Mouse (Mus musculus) ES-E14 (cell line): Measurements from ENCODE around the gene Lrmda. TPM values are rescaled to one million over a fixed set of nuclear protein-coding genes. Genes with fewer than 3 reads are reported as not detected.

Experiments used
- DNase-seq: peaks from one replicate; pipeline ENCODE4 v3.0.0-alpha.2; 2013; ENCODE audit warnings: low read depth, low spot score
- H3K27ac ChIP-seq: 2 replicates; pipeline ENCODE4 v1.5.1; 2012; ENCODE audit warnings: low read depth, mild to moderate bottlenecking, low read length, moderate library complexity, mixed read lengths; ENCODE audit not compliant: poor library complexity, insufficient read depth, severe bottlenecking
- H3K36me3 ChIP-seq: 2 replicates; pipeline ENCODE4 v1.6.1; 2012; ENCODE audit warnings: mild to moderate bottlenecking, low read length, moderate library complexity, mixed read lengths; ENCODE audit not compliant: control insufficient read depth, poor library complexity, insufficient read depth, severe bottlenecking
- H3K4me1 ChIP-seq, 2 experiments: fragments of 150-350 bp in 1 of 2; sonication (generic) in 1 of 2; 2 replicates each; pipeline ENCODE4 v1.6.1; 2012; ENCODE audit warnings: low read length in 2 of 2, mild to moderate bottlenecking in 1 of 2, mixed read lengths in 1 of 2; ENCODE audit not compliant: control insufficient read depth in 2 of 2, insufficient read depth in 2 of 2, poor library complexity in 1 of 2
- H3K4me3 ChIP-seq, 2 experiments: fragments of 150-350 bp in 1 of 2; sonication (generic) in 1 of 2; 2 replicates each; pipeline ENCODE4 v1.5.1; 2012; ENCODE audit warnings: low read length in 2 of 2, low read depth in 1 of 2, mild to moderate bottlenecking in 1 of 2, mixed read lengths in 1 of 2; ENCODE audit not compliant: insufficient read depth in 1 of 2, poor library complexity in 1 of 2, severe bottlenecking in 1 of 2
- H3K9ac ChIP-seq: 2 replicates; pipeline ENCODE4 v1.6.1; 2012; ENCODE audit warnings: low read depth, mild to moderate bottlenecking, low read length, mixed read lengths; ENCODE audit not compliant: poor library complexity, insufficient read depth, severe bottlenecking
- H3K9me3 ChIP-seq: fragments of 150-350 bp; sonication (generic); 2 replicates; pipeline ENCODE4 v1.6.1; 2012; ENCODE audit warnings: low read depth, mild to moderate bottlenecking, low read length; ENCODE audit not compliant: control insufficient read depth, insufficient read depth
- CHD2 ChIP-seq: IDR thresholded peaks from 2 replicates; pipeline ENCODE4 v1.6.1; 2014; ENCODE audit warnings: mild to moderate bottlenecking, low read depth, low read length, inconsistent platforms
- HCFC1 ChIP-seq: IDR thresholded peaks from 2 replicates; pipeline ENCODE4 v1.6.1; 2012; ENCODE audit warnings: low read length, inconsistent platforms, borderline replicate concordance; ENCODE audit not compliant: insufficient read depth
- MAFK ChIP-seq: IDR thresholded peaks from 2 replicates; pipeline ENCODE4 v1.6.1; 2014; ENCODE audit warnings: mild to moderate bottlenecking, low read depth, low read length, inconsistent platforms; ENCODE audit not compliant: insufficient read depth
- ZC3H11A ChIP-seq: IDR thresholded peaks from 2 replicates; pipeline ENCODE4 v1.6.1; 2012; ENCODE audit warnings: low read depth, mild to moderate bottlenecking, inconsistent platforms, low read length, borderline replicate concordance
- ZNF384 ChIP-seq: IDR thresholded peaks from 2 replicates; pipeline ENCODE4 v1.6.1; 2012; ENCODE audit warnings: low read depth, low read length, inconsistent platforms
- in situ Hi-C, 2 experiments: fragments of 600-800 bp; cut with MboI; formaldehyde crosslinking; loops; one replicate each; pipeline ENCODE4 v1.15.1; 2025; ENCODE audit warnings: low sequenced_read_pairs in 2 of 2, inconsistent platforms in 1 of 2; ENCODE audit not compliant: unreplicated experiment in 2 of 2
- total RNA-seq: library from RNA; depleted of rRNA; stranded (reverse); fragments of 300-350 nt; gene quantifications from 2 replicates; pipeline ENCODE4 v1.2.3, GENCODE M21; 2012

Gene Lrmda
- total RNA-seq, 1 experiment = 0.22 TPM

DNA sequence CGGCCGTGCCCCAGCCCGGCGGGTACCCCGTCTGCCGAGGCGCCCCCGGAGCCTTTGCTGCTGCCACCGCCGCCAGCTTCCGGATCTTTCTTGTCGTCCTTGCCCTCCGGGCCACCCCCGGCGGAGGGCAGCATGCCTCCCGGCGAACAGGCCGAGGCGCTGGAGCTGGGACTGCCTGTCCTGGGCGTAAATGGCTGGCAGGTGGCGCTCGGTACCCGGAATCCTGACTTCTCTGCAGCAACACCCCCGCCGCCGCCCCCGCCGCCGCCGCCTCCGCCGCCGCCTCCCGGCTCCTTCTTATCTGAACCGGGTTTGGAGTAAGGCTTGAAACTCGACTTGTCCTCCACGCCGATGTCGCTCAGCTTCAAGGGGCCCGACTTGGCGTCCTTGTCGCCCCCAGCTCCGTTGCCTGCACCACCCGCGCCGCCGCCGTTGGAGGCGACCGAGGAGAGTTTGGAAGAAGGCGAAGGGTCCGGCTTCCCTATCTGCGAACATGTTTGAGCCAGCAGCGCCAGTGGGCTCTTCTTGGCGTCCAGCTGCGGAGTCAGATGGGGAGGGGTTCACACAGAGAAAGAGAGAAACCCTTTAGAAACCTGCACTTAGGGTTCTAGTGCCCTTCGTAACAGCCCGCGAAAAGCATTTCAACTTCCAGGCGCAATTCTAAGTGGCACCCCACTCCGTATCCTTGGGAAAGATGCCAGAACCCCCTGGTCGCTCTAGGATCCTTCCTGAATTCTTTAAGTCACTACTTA, 33.4 kb upstream of the Lrmda start:
- no peak for DNase-seq
- peaks cover 0 to 17% of the 10 kb centered on the region in 2 experiments; a peak in 2 of 4 replicates for H3K4me1 ChIP-seq
- 0 out of 2 replicates have a peak overlapping the region, but pooled peaks have one; percentile 4 for H3K9ac ChIP-seq
- H3K4me3 ChIP-seq = peak overlapping the region; percentile 42 to 60; a peak in 3 of 4 replicates
- no peaks in the 10 kb centered on the region for H3K36me3 ChIP-seq
- H3K9me3 ChIP-seq = no peaks in the 10 kb centered on the region
- TF ChIP-seq ZC3H11A = no peak
- TF ChIP-seq ZNF384 = no peak
- no peak for TF ChIP-seq MAFK
- no peak for TF ChIP-seq CHD2
- TF ChIP-seq HCFC1 = no peak
- in situ Hi-C loops = loop anchor here (25.0 kb wide), 2 partner anchors 826 to 1426 kb away; no protein-coding TSS in a partner anchor
- H3K27ac ChIP-seq = no peak overlapping the region

DNA sequence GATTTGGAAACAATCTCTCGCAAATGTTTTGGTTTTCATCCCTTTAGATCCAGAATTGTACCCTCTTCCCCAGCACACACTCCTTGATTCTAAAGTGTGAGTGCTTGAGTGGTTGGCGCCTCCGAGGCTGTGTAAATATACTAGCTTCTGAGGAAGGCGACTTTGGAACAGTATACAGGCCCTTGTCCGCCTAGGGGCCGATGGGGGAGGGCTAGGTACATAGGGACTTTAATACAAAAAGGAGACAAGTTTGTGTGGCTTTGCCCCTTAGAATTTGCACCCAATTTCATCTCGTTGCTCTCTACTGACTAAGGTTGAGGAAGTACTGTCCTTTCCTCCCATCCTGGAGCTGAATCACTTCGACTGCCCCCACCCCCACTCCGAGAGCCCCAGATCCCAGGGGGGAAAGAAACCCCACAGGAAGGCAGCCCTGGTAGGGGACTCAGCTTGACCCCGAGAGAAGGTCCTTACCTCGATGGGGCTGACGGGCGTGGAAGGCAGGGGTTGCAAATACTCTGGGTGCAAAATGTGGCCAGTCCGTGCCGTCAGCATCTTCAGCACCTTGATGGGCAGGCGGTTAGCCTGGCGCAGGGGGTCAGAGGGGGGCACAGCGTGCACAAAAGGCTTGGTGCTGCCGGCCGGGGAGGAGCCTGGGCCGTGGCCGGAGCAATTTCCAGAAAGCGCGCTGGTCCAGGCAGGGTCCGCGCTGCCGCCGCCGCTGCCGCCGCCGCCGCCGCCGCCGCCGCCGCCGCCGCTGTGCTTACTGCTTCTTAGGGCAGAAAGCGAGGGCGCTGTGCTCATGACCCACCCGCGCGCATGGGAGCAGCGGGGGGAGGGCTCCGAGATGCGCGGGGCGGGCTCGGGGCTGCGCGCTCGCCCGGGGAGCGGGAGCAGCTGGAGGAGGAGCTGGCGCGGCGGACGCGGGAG, 32.5 kb upstream of the Lrmda start:
- Histone ChIP-seq H3K9ac (peak overlapping the region; percentile 66), H3K9me3 (no peaks in the 10 kb centered on the region), H3K4me3 (peak overlapping the region; percentile 60 to 71), H3K4me1 (peaks cover 0 to 17% of the 10 kb centered on the region in 2 experiments; a peak in 2 of 4 replicates), H3K27ac (no peak overlapping the region), H3K36me3 (no peaks in the 10 kb centered on the region)
- DNase-seq = no peak
- TF ChIP-seq MAFK (no peak), HCFC1 (no peak), ZNF384 (no peak), CHD2 (no peak), ZC3H11A (no peak)
- in situ Hi-C loops = loop anchor here (25.0 kb wide), 2 partner anchors 825 to 1425 kb away; no protein-coding TSS in a partner anchor

DNA sequence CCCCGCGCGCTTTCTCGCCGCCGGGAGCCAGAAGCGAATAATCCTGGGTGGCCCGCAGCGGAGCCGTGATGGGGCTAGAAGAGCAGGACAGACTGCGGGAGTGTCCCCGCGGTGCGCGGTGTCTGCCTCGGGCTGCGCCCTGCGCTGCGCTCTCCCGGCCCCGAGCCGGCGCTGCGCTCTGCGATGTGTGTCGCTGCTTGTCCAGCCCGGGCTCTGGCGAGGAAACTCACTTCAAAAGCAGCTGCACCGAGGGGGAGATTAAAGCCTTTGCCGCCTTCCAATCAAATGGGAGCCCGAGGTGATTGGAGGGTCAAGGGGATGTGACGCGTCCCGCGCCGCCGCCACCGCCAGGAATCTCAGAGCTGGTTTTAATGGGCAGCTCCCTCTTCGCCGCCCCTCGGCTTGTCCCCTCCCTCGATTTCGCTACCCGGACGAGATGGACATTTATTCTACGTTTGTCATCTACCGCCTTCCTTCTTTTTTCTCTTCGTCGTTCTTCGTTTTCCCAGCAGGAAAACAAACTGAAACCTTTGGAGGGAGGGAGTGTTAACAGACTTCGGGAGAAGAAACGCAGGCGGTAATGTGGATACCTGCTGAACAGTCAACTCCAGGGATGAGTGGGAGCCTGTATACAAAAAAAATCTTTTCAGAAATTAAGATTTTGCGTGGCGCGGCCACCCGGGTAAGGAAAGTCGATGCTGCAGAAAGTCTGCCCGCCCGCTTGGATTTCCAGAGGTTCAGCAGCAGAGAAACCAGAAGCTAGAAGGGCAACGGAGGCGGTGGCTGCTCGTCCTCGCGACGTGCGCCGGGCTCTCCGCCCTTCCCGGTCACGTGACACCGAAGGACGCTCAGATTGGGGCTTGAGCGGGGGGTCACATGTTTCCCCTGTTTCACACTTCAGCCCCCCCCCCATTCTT, 31.6 kb upstream of the Lrmda start:
- in situ Hi-C loops = loop anchor here (25.0 kb wide), 2 partner anchors 824 to 1424 kb away; no protein-coding TSS in a partner anchor
- TF ChIP-seq MAFK (no peak), HCFC1 (0 out of 2 replicates have a peak, but pooled peaks have one; percentile 9)
- H3K27ac ChIP-seq = no peak overlapping the region

More for the DNA sequence above, 31.6 kb upstream of the Lrmda start:
- H3K4me3 ChIP-seq = peak overlapping the region; percentile 60 to 71
- H3K9ac ChIP-seq = peak overlapping the region; percentile 66
- no peaks in the 10 kb centered on the region for H3K36me3 ChIP-seq
- H3K9me3 ChIP-seq = no peaks in the 10 kb centered on the region
- no peak for DNase-seq
- peaks cover 0 to 15% of the 10 kb centered on the region in 2 experiments; a peak in 2 of 4 replicates for H3K4me1 ChIP-seq
